Mouse (Mus musculus) heart, adult 2 months (tissue): Measurements from ENCODE around the gene Ap1ar. TPM values are rescaled to one million over a fixed set of nuclear protein-coding genes. Genes with fewer than 3 reads are reported as not detected.

Experiments used
- DNase-seq, 2 experiments: peaks; one replicate each; pipeline ENCODE4 v3.0.0; 2021
- H3K27ac ChIP-seq: fragments of 200-600 bp; 2 replicates; pipeline ENCODE4 v1.8.1; 2022
- H3K27me3 ChIP-seq: fragments of 200-500 bp; 2 replicates; pipeline ENCODE4 v1.6.1; 2012; ENCODE audit warnings: mild to moderate bottlenecking, low read length, inconsistent platforms, mixed read lengths; ENCODE audit not compliant: control insufficient read depth, insufficient read depth
- H3K36me3 ChIP-seq: fragments of 200-500 bp; 2 replicates; pipeline ENCODE4 v1.6.1; 2012; ENCODE audit warnings: low read length, inconsistent platforms; ENCODE audit not compliant: control insufficient read depth, insufficient read depth
- H3K4me1 ChIP-seq: fragments of 200-500 bp; 2 replicates; pipeline ENCODE4 v1.6.1; 2011; ENCODE audit warnings: low read length; ENCODE audit not compliant: control insufficient read depth, insufficient read depth
- H3K4me3 ChIP-seq: fragments of 200-600 bp; 2 replicates; pipeline ENCODE4 v1.8.1; 2022
- H3K79me2 ChIP-seq: fragments of 200-500 bp; replicated peaks from 2 replicates; pipeline ENCODE4 v1.6.1; 2012; ENCODE audit warnings: mild to moderate bottlenecking, inconsistent platforms, low read length, moderate library complexity, mixed read lengths; ENCODE audit not compliant: control insufficient read depth, insufficient read depth
- H3K9ac ChIP-seq: fragments of 200-500 bp; 2 replicates; pipeline ENCODE4 v1.6.1; 2012; ENCODE audit warnings: low read depth, mild to moderate bottlenecking, control low read depth, inconsistent platforms, low read length, mixed read lengths
- CTCF ChIP-seq: fragments of 200-600 bp; IDR thresholded peaks from 2 replicates; pipeline ENCODE4 v1.8.1; 2022; ENCODE audit warnings: antibody characterized with exemption, mild to moderate bottlenecking, moderate library complexity
- EP300 ChIP-seq: fragments of 200-500 bp; IDR thresholded peaks from 2 replicates; pipeline ENCODE4 v1.6.1; 2011; ENCODE audit warnings: low read depth, low read length, control low read depth; ENCODE audit not compliant: insufficient read depth
- POLR2A ChIP-seq: fragments of 200-500 bp; IDR thresholded peaks from 2 replicates; pipeline ENCODE4 v1.6.1; 2011; ENCODE audit warnings: mild to moderate bottlenecking, low read depth, low read length, control low read depth; ENCODE audit not compliant: insufficient read depth
- WGBS: fragments of 180-500 bp; shearing (Covaris S2); methylation state at CpG from one replicate; pipeline ENCODE4 v1.1.7; 2018; 5-methylcytosine and 5-hydroxymethylcytosine counted together
- intact Hi-C: fragments of 180-260 bp; cut with DNase I; formaldehyde crosslinking; loops from one replicate; pipeline ENCODE4 v1.15.1; 2025
- long read RNA-seq: library from polyadenylated mRNA; stranded (forward); transcript quantifications from one replicate; pipeline ENCODE4 v2.0.0, GENCODE M21; 2021
- polyA plus RNA-seq: library from polyadenylated mRNA; depleted of rRNA; stranded (reverse); fragments of >200 nt; gene quantifications from 2 replicates; pipeline ENCODE4 v1.2.3, GENCODE M21; 2012; rRNA removed
- total RNA-seq, 2 experiments: library from RNA; stranded (reverse); gene quantifications; 2 replicates each; pipeline ENCODE4 v1.2.3; 2021

Ap1ar gene
- total RNA-seq, result 10 to 100 TPM; 17.6 to 18.2 TPM
- 12.0 and 17.7 TPM in 2 replicates for polyA plus RNA-seq
- long read RNA-seq, transcript Ap1ar-210 (9 exons, 2,580 nt), result major isoform, 5 of 11 reads
- long read RNA-seq, partial matches to known transcripts, result 2 of 11 reads
- long read RNA-seq, other reads (novel, unspliced or antisense), result 1 of 11 reads

DNA sequence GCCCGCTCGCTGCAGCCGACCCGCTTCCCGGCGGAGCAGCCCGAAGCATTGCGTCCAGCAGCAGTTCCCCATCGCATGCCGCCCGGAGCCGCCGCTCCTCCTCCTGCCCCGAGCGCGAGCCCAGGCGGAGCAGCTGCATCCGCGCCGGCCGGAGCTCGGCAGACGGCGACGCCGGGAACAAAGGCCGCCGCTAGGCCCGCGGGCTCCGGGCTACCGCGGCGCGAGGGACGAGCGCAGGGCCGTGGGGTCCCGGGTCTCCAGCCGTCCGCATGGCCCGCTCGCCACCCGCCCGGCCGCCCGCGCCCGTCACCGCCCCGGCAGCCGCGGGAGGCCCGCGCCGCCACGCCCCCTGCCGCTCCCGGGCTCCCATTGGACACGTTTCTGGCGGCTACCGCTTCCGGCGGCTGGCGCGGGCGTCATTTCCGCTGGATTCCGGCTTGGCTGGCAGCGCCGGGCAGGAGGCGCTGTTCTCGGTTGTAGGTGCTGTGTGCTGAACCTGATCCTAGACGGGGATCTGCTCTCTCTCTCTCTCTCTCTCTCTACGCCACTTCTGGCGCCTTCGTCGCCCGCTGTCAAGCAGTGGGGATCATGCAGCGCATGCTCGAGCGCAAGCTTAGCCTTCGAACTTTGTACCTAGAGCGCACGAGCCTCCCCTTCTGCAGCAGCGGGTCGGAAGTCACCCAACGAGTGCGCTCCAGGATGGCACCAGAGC is at the start of gene Ap1ar:
Gene Ap1ar, minus strand, starts transcription at position 370 of the 712 bp plus-strand sequence.
- Histone ChIP-seq H3K36me3 (no peaks in the 10 kb centered on the region), H3K27ac (peak within 1 kb of the TSS; percentile 91), H3K79me2 (no peaks in the 10 kb centered on the region; the same call in 1 of the 2 replicates), H3K4me3 (peak within 1 kb of the TSS; percentile 88), H3K9ac (peak within 1 kb of the TSS; percentile 76), H3K4me1 (no peaks in the 10 kb centered on the region; the same call in 1 of the 2 replicates), H3K27me3 (0 out of 2 replicates have a peak, but pooled peaks cover 2% of the 10 kb centered on the region)
- DNase-seq, result peak; percentile 98
- intact Hi-C loops, result loop anchor here (2.0 to 5.0 kb wide), 3 partner anchors 47 to 285 kb away; partner anchors contain the start of genes Fam241a, Larp7 and Zgrf1
- TF ChIP-seq CTCF (peak; percentile 81), POLR2A (peak; percentile 87), EP300 (0 out of 2 replicates have a peak, but pooled peaks have one; percentile 71)
- WGBS, result under 1% methylated on average over 87 of the region's 89 CpGs

DNA sequence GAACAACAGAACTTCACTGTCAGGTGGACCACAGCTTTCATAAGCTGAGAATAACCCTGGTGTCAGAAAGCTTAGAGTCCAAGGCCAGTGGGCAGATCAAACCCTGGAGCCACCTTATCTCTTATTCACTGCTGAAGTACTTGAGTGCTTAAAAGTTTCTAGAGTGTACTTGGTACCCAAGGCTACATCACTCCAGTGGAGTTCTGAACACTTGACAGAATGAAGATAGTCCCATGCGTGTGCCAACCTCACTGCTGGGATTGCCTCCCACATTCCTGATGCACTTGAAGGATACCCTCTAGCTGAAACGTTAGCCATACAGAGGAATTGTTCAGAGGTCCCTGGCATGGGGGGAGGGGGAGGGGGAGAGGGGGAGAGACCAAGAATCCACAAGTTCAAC is 44.4 kb upstream of the Ap1ar start:
- no peaks in the 10 kb centered on the region for H3K79me2 ChIP-seq
- 49% methylated on average over 2 of the region's 2 CpGs for WGBS
- no peak for TF ChIP-seq EP300

DNA sequence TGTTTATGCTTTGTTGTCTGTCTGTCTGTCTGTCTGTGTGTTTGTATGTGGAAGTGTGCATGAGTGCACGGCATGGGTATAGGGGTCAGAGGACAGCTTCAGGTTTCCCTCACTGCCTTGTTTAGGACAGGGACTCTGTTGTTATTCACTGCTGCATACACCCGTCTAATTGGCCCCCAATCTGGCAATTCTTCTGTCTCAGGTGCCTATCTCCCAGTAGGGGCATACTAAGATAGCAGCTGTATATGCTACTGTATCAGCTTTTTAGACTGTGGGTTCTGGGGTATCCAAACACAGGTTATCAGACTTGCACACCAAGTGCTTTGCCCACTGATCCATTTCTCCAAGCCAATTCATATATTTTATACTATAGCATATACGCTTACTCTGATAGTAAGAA is 42.6 kb upstream of the Ap1ar start:
- Histone ChIP-seq H3K9ac (no peak overlapping the region), H3K36me3 (no peaks in the 10 kb centered on the region), H3K79me2 (no peaks in the 10 kb centered on the region), H3K27ac (no peak overlapping the region), H3K27me3 (no peaks in the 10 kb centered on the region), H3K4me3 (no peak overlapping the region), H3K4me1 (no peaks in the 10 kb centered on the region; the same call in 1 of the 2 replicates)
- no peak for DNase-seq
- intact Hi-C loops, result no loop called here
- TF ChIP-seq EP300 (no peak), POLR2A (no peak), CTCF (no peak)
- 96% methylated on average over 3 of the region's 3 CpGs for WGBS

More for the DNA sequence above, 44.4 kb upstream of the Ap1ar start:
- Histone ChIP-seq H3K27me3 (no peaks in the 10 kb centered on the region), H3K27ac (no peak overlapping the region), H3K9ac (no peak overlapping the region), H3K4me3 (no peak overlapping the region), H3K4me1 (no peaks in the 10 kb centered on the region; the same call in 1 of the 2 replicates), H3K36me3 (no peaks in the 10 kb centered on the region)
- no peak for DNase-seq
- intact Hi-C loops, result no loop called here

DNA sequence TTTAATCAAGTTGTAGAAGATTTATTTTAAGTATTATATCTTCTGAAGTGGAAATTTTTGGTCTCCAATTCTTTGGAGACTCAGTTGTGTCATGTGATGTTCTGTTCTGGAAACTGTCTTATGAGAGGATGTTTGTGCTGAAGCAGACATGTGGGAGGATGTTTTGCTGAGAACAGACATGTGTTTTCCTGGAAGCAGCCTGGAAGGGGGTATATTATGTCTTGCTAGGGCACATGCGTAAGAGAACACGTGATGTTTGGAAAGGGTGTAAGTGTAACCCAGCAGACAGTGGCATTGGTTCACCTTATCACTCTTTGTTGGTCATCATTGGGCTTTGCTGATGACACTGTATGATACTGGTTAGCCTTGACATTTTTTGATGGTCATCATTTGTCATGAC is 38.2 kb upstream of the Ap1ar start:
- no peak overlapping the region for H3K4me3 ChIP-seq
- H3K27ac ChIP-seq, result no peak overlapping the region
- 64% methylated on average over 2 of the region's 2 CpGs for WGBS
- H3K4me1 ChIP-seq, result peaks cover 2% of the 10 kb centered on the region; the same call in 1 of the 2 replicates
- no peaks in the 10 kb centered on the region for H3K36me3 ChIP-seq
- H3K79me2 ChIP-seq, result no peaks in the 10 kb centered on the region
- no peaks in the 10 kb centered on the region for H3K27me3 ChIP-seq
- intact Hi-C loops, result no loop called here
- H3K9ac ChIP-seq, result no peak overlapping the region
- TF ChIP-seq EP300 (no peak), CTCF (no peak), POLR2A (no peak)
- DNase-seq, result no peak

DNA sequence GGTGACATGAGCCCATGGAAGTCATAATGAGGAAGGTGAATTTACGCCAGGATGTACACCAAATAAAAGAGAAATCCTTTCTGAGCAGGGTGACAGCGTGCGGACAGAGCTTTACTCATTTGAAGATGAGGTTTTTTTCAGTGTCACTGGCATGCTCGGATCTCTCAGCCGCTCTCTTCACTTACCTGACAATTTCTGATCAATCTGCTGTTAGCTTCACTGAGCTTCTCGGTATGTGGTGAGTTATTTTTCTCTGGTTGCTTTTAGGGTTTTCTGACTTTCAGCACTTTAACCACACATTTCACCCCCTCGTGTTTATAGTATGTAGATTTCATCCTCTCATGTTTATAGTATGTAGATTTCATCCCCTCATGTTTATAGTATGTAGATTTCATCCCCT is 37.7 kb upstream of the Ap1ar start:
- H3K4me3 ChIP-seq, result no peak overlapping the region
- whole genome bisulfite sequencing, result 91% methylated on average over 7 of the region's 7 CpGs
- no peaks in the 10 kb centered on the region for H3K36me3 ChIP-seq
- DNase-seq, result no peak
- intact Hi-C loops, result no loop called here
- H3K27ac ChIP-seq, result no peak overlapping the region
- TF ChIP-seq CTCF (no peak), POLR2A (no peak), EP300 (no peak)
- H3K9ac ChIP-seq, result no peak overlapping the region
- no peaks in the 10 kb centered on the region for H3K79me2 ChIP-seq
- H3K4me1 ChIP-seq, result peaks cover 2% of the 10 kb centered on the region; the same call in 1 of the 2 replicates
- H3K27me3 ChIP-seq, result no peaks in the 10 kb centered on the region

DNA sequence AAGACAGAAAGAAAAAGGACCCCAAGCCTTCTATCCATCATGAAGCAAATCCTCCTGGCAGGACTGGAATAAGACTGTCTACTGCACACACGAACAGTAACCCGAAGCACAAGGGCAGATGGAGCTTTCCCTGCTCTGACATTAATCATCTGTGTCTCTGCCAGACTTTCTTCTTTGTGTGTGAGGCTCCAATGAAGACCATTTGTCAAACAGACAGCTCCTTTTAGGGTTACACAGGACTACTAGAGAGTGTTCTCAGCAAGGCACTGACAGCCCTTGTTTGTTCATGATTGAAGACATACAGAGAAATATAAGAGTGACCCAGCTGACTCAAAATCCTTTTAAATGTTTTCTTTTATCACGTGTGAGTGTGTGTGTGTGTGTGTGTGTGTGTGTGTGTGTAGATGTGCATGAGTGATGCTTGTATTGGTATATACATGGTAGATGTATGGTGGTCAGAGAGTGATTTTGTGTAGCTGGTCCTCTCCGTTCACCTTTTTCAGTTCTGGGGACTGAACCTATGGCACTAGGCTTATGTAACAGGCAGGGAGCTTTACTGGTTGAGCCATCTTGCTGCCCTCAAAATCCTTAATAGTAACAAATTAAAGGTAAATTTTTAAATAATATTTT is 37.0 kb upstream of the Ap1ar start:
- DNase-seq, result no peak
- no peak overlapping the region for H3K4me3 ChIP-seq
- H3K27ac ChIP-seq, result no peak overlapping the region
- TF ChIP-seq CTCF, result no peak
- TF ChIP-seq POLR2A, result no peak
- TF ChIP-seq EP300, result no peak
- intact Hi-C loops, result no loop called here
- H3K27me3 ChIP-seq, result no peaks in the 10 kb centered on the region
- no peak overlapping the region for H3K9ac ChIP-seq
- WGBS, result 74% methylated on average over 4 of the region's 4 CpGs
- peaks cover 2% of the 10 kb centered on the region; the same call in 1 of the 2 replicates for H3K4me1 ChIP-seq
- H3K36me3 ChIP-seq, result no peaks in the 10 kb centered on the region
- no peaks in the 10 kb centered on the region for H3K79me2 ChIP-seq
